Mouse (Mus musculus) midbrain, embryonic 12.5 days (tissue): ENCODE results near the gene Ush1g. TPM values are rescaled to one million over a fixed set of nuclear protein-coding genes. Genes with fewer than 3 reads are reported as not detected.

ENCODE experiments used
- ATAC-seq: fragments of 200-750 bp; cut with Nextera tagmentation; 2 replicates; pipeline ENCODE4 v1.8.0; 2017; ENCODE audit warnings: low read depth, moderate TSS enrichment, moderate library complexity; ENCODE audit not compliant: low FRiP score
- H3K27ac ChIP-seq: fragments of 300-500 bp; sonication (generic); replicated peaks from 2 replicates; pipeline ENCODE4 v1.5.1; 2016; ENCODE audit warnings: mild to moderate bottlenecking
- H3K27me3 ChIP-seq: fragments of 300-500 bp; sonication (generic); 2 replicates; pipeline ENCODE4 v1.6.1; 2016; ENCODE audit warnings: mild to moderate bottlenecking
- H3K36me3 ChIP-seq: fragments of 300-500 bp; sonication (generic); 2 replicates; pipeline ENCODE4 v1.6.1; 2016
- H3K4me1 ChIP-seq: fragments of 300-500 bp; sonication (generic); 2 replicates; pipeline ENCODE4 v1.6.1; 2016
- H3K4me2 ChIP-seq: fragments of 300-500 bp; sonication (generic); replicated peaks from 2 replicates; pipeline ENCODE4 v1.6.1; 2016; ENCODE audit warnings: mild to moderate bottlenecking, moderate library complexity
- H3K4me3 ChIP-seq: fragments of 300-500 bp; sonication (generic); 2 replicates; pipeline ENCODE4 v1.5.1; 2016; ENCODE audit warnings: mild to moderate bottlenecking
- H3K9ac ChIP-seq: fragments of 300-500 bp; sonication (generic); replicated peaks from 2 replicates; pipeline ENCODE4 v1.6.1; 2016; ENCODE audit warnings: mild to moderate bottlenecking, moderate library complexity
- H3K9me3 ChIP-seq: fragments of 300-500 bp; sonication (generic); 2 replicates; pipeline ENCODE4 v1.6.1; 2016; ENCODE audit warnings: mild to moderate bottlenecking
- WGBS: fragments of 180-500 bp; shearing (Covaris S2); methylation state at CpG from one replicate; pipeline ENCODE4 v1.1.7; 2016; 5-methylcytosine and 5-hydroxymethylcytosine counted together
- polyA plus RNA-seq: library from polyadenylated mRNA; unstranded; fragments of >200 nt; fragmentation: Nextera tagmentation; extraction: Ambion mirVana; gene quantifications from 2 replicates; pipeline ENCODE4 v1.2.1, GENCODE M21; 2016

Gene Ush1g
- polyA plus RNA-seq, 1 experiment from 2014 or later, result 0.05 TPM

- Histone ChIP-seq H3K4me1 (peaks cover 13% of the 10 kb centered on the region; the same call in 1 of the 2 replicates), H3K36me3 (no peaks in the 10 kb centered on the region), H3K4me2 (0 out of 2 replicates have a peak overlapping the region, but pooled peaks have one; percentile 86), H3K9me3 (no peaks in the 10 kb centered on the region), H3K27ac (no peak overlapping the region), H3K27me3 (peaks cover 42% of the 10 kb centered on the region), H3K4me3 (no peak overlapping the region), H3K9ac (no peak overlapping the region)
- WGBS, result 74% methylated on average over 8 of the region's 8 CpGs
- no peak for ATAC-seq
Measured at GRCm38 (mm10) chr11:115298160-115298559, 23.7 kb downstream of the Ush1g start.

- peaks cover 42% of the 10 kb centered on the region for H3K27me3 ChIP-seq
- peak within 1 kb of the TSS; percentile 62; the same call in 1 of the 2 replicates for H3K9ac ChIP-seq
- H3K4me2 ChIP-seq, result peak within 1 kb of the TSS; percentile 86
- no peaks in the 10 kb centered on the region for H3K36me3 ChIP-seq
- no peaks in the 10 kb centered on the region for H3K9me3 ChIP-seq
- no peak within 1 kb of the TSS for H3K27ac ChIP-seq
- peak within 1 kb of the TSS; percentile 48 for H3K4me3 ChIP-seq
- peak; percentile 56 for ATAC-seq
- peaks cover 13% of the 10 kb centered on the region; the same call in 1 of the 2 replicates for H3K4me1 ChIP-seq
- WGBS, result under 1% methylated on average over 43 of the region's 44 CpGs
Measured at GRCm38 (mm10) chr11:115297214-115297826, 24.5 kb downstream of the Ush1g start, which contains the start of gene Fads6. TSS of gene Fads6 (minus strand) at chr11:115297663.

GRCm38 (mm10) chr11:115296471-115297210 lies 25.2 kb downstream of the Ush1g start:
- Histone ChIP-seq H3K9me3 (no peaks in the 10 kb centered on the region), H3K36me3 (no peaks in the 10 kb centered on the region), H3K27ac (no peak overlapping the region), H3K4me3 (peak overlapping the region; percentile 48), H3K9ac (peak overlapping the region; percentile 62; the same call in 1 of the 2 replicates), H3K27me3 (peaks cover 42% of the 10 kb centered on the region), H3K4me2 (peak overlapping the region; percentile 86), H3K4me1 (peaks cover 13% of the 10 kb centered on the region; the same call in 1 of the 2 replicates)
- ATAC-seq, result no peak
- 56% methylated on average over 21 of the region's 21 CpGs for WGBS

- Histone ChIP-seq H3K27me3 (peaks cover 42% of the 10 kb centered on the region), H3K4me3 (no peak overlapping the region), H3K4me1 (peaks cover 13% of the 10 kb centered on the region; the same call in 1 of the 2 replicates), H3K9me3 (no peaks in the 10 kb centered on the region), H3K9ac (no peak overlapping the region), H3K36me3 (no peaks in the 10 kb centered on the region), H3K4me2 (no peak overlapping the region), H3K27ac (no peak overlapping the region)
- 90% methylated on average over 11 of the region's 11 CpGs for WGBS
- ATAC-seq, result no peak
Measured at GRCm38 (mm10) chr11:115295939-115296338, 25.9 kb downstream of the Ush1g start.

- Histone ChIP-seq H3K9ac (no peak overlapping the region), H3K36me3 (no peaks in the 10 kb centered on the region), H3K4me1 (peaks cover 11% of the 10 kb centered on the region; the same call in 1 of the 2 replicates), H3K27ac (no peak overlapping the region), H3K27me3 (peaks cover 23% of the 10 kb centered on the region), H3K4me2 (no peak overlapping the region), H3K9me3 (no peaks in the 10 kb centered on the region), H3K4me3 (no peak overlapping the region)
- WGBS, result 72% methylated on average over 14 of the region's 14 CpGs
- ATAC-seq, result no peak
Measured at GRCm38 (mm10) chr11:115292631-115293375, 29.0 kb downstream of the Ush1g start.

- H3K27me3 ChIP-seq, result peaks cover 10% of the 10 kb centered on the region
- H3K27ac ChIP-seq, result no peak overlapping the region
- no peaks in the 10 kb centered on the region for H3K36me3 ChIP-seq
- ATAC-seq, result no peak
- H3K9me3 ChIP-seq, result no peaks in the 10 kb centered on the region
- H3K4me1 ChIP-seq, result peaks cover 4% of the 10 kb centered on the region; the same call in 1 of the 2 replicates
- H3K4me3 ChIP-seq, result no peak overlapping the region
- H3K4me2 ChIP-seq, result no peak overlapping the region
- H3K9ac ChIP-seq, result no peak overlapping the region
- WGBS, result 78% methylated on average over 10 of the region's 10 CpGs
Measured at GRCm38 (mm10) chr11:115291503-115291902, 30.3 kb downstream of the Ush1g start.

- no peak for ATAC-seq
- H3K36me3 ChIP-seq, result no peaks in the 10 kb centered on the region
- peaks cover 4% of the 10 kb centered on the region; the same call in 1 of the 2 replicates for H3K4me1 ChIP-seq
- no peak overlapping the region for H3K4me2 ChIP-seq
- no peak overlapping the region for H3K27ac ChIP-seq
- no peak overlapping the region for H3K4me3 ChIP-seq
- 92% methylated on average over 6 of the region's 6 CpGs for WGBS
- H3K9me3 ChIP-seq, result no peaks in the 10 kb centered on the region
- H3K9ac ChIP-seq, result no peak overlapping the region
- H3K27me3 ChIP-seq, result peaks cover 4% of the 10 kb centered on the region
Measured at GRCm38 (mm10) chr11:115290919-115291318, 30.9 kb downstream of the Ush1g start.

- Histone ChIP-seq H3K4me3 (no peak overlapping the region), H3K9me3 (no peaks in the 10 kb centered on the region), H3K36me3 (no peaks in the 10 kb centered on the region), H3K27me3 (no peaks in the 10 kb centered on the region; the same call in 1 of the 2 replicates), H3K4me1 (peaks cover 4% of the 10 kb centered on the region; the same call in 1 of the 2 replicates), H3K9ac (no peak overlapping the region), H3K27ac (no peak overlapping the region), H3K4me2 (no peak overlapping the region)
- WGBS, result 95% methylated on average over 1 of the region's 1 CpGs
- ATAC-seq, result no peak
Measured at GRCm38 (mm10) chr11:115290314-115290713, 31.5 kb downstream of the Ush1g start.

GRCm38 (mm10) chr11:115289885-115290284 lies 32.0 kb downstream of the Ush1g start:
- WGBS, result 87% methylated on average over 8 of the region's 8 CpGs
- no peak overlapping the region for H3K4me2 ChIP-seq

GRCm38 (mm10) chr11:115288305-115288704 lies 33.5 kb downstream of the Ush1g start:
- H3K27ac ChIP-seq, result no peak overlapping the region
- H3K36me3 ChIP-seq, result no peaks in the 10 kb centered on the region
- no peak overlapping the region for H3K4me2 ChIP-seq
- peaks cover 4% of the 10 kb centered on the region; the same call in 1 of the 2 replicates for H3K4me1 ChIP-seq
- H3K9me3 ChIP-seq, result no peaks in the 10 kb centered on the region
- no peaks in the 10 kb centered on the region for H3K27me3 ChIP-seq
- no peak overlapping the region for H3K4me3 ChIP-seq
- ATAC-seq, result no peak
- H3K9ac ChIP-seq, result no peak overlapping the region
- 81% methylated on average over 2 of the region's 2 CpGs for WGBS

More at GRCm38 (mm10) chr11:115289885-115290284, 32.0 kb downstream of the Ush1g start:
- H3K36me3 ChIP-seq, result no peaks in the 10 kb centered on the region
- H3K27ac ChIP-seq, result no peak overlapping the region
- no peaks in the 10 kb centered on the region; the same call in 1 of the 2 replicates for H3K27me3 ChIP-seq
- H3K4me3 ChIP-seq, result no peak overlapping the region
- H3K4me1 ChIP-seq, result peaks cover 4% of the 10 kb centered on the region; the same call in 1 of the 2 replicates
- no peaks in the 10 kb centered on the region for H3K9me3 ChIP-seq
- no peak overlapping the region for H3K9ac ChIP-seq
- no peak for ATAC-seq

GRCm38 (mm10) chr11:115287386-115287785 lies 34.5 kb downstream of the Ush1g start:
- Histone ChIP-seq H3K36me3 (no peaks in the 10 kb centered on the region), H3K4me2 (no peak overlapping the region), H3K4me1 (peaks cover 4% of the 10 kb centered on the region; the same call in 1 of the 2 replicates), H3K27ac (no peak overlapping the region), H3K4me3 (no peak overlapping the region), H3K9me3 (no peaks in the 10 kb centered on the region), H3K9ac (no peak overlapping the region), H3K27me3 (no peaks in the 10 kb centered on the region)
- no peak for ATAC-seq
- 78% methylated on average over 5 of the region's 5 CpGs for WGBS
